Mouse (Mus musculus): Measurements from ENCODE around the gene Fam43a.

Gene Fam43a

DNA sequence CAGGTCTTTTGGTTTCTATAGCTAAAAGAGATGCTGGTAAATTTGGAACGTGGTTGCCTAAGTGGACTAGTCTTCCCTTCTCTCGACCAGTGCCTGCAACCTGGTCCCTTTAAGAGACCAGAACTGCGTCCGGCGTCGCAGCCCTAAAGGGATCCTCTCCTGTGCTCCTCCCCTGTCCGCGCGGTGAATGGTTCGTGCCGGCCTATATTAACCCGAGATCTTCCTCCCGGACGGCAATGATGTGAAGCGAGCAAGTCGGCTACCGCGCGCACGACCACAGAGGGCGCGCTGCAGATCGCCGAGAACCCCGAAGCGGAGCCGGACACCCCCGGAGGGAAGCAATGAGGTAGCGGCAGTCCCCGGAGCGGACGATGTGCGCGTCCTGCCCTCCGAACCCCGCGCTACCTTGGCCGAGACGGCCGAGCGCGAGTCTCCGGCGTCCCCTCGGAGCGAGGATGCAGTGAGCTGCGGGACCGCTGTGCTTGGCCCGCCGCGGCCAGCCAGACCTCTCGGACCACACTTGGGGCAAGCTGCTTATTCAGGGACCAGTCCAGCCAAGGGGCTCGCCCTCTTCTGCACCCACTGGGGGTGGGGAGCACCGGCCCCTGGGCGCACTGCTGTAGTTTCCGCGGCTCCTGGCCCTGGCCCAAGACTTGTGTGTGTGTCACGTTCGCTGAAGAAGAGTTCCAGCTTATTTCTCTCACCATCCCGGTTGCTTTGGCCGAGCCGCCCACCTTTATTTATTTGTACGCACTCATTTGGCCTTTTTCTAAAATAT, at the start of gene Fam43a:
Fam43a (plus strand) TSS at position 233 of the 778 bp plus-strand sequence.
- in situ Hi-C loops (cut with MboI, MseI): loop anchor here (5.0 kb wide), 1 partner anchor 378 kb away; no protein-coding TSS in a partner anchor

GRCm38 (mm10) chr16:30549966-30550747, 49.4 kb upstream of the Fam43a start:
- in situ Hi-C loops (cut with MboI, MseI): no loop called here

GRCm38 (mm10) chr16:30550748-30551192, 48.8 kb upstream of the Fam43a start, which contains the start of gene Tmem44:
Gene Tmem44, minus strand, starts transcription at chr16:30550842.
- in situ Hi-C loops (cut with MboI, MseI): no loop called here

- in situ Hi-C loops (cut with MboI, MseI): no loop called here
Measured at GRCm38 (mm10) chr16:30552621-30553338, 46.7 kb upstream of the Fam43a start.

- in situ Hi-C loops (cut with MboI, MseI): no loop called here
Measured at GRCm38 (mm10) chr16:30554109-30554508, 45.4 kb upstream of the Fam43a start.

DNA sequence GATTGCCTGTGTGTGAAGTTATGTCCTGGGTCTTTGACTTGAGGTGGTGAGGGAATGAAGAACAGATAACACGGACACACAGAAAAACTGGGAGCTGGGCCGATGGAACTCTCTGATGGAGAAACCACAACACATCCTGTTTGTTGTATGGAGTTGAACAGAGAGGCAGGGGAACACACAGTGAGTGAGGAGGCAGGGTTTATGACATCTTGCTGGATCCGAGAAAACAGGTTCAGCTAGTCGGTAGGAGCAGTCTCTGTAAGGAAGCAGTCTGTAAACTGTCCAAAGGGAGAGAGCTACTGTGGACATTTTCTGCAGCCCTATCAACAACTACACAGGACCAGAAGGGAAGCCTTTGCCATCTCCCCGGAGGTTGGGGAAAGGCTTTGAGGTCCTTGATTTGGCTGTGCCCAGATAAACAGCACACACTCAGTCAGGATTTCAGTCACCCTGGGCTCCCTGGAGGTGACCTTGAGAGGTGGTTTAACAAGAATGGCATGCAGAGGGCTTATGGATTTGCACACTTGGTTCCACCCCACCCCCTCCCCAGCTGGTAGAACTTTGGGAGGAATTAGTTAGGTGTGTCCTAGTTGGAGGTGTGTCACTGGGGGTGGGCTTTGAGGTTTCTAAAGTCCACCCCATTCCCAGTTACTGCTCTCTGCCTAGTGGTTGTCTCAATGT, 40.1 kb upstream of the Fam43a start:
- in situ Hi-C loops (cut with MboI, MseI): no loop called here

DNA sequence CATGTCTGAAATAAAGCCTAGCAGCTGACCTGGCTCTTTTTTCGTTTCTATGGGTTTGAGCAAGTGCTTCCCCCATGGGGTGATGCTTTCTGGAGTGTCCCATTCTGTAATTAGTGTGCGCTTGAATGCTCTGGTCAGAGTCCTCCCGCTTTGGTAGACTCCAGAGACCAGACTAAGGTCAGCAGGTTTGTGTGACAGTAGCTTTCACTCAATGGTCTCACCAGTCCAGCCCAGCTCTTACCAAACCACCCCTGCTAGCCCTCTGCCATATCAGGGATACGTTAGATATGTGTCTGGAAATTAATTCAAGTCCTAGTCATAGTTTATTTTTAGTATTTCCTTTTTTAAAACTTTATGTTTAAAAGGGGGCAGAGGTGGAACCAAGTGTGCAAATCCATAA, 38.9 kb upstream of the Fam43a start:
- in situ Hi-C loops (cut with MboI, MseI): no loop called here

DNA sequence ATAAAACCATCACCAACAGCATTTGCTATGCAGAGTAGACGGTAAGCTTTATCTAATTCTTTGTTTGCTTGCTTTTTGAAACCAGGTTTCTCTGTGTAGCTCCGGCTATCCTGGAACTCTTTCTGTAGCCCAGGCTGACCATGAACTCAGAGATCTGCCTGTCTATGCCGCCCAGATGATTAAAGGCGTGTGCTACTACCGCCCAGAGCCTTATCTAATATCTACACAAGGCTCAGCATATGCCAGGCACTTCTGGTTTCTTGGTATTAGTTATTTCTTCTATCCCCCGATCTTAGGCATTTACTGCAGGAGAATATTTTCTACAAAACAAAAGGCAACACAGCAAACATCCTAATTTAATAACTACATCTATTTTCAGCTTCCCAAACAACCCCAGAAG, 33.9 kb upstream of the Fam43a start:
- in situ Hi-C loops (cut with MboI, MseI): no loop called here

- in situ Hi-C loops (cut with MboI, MseI): no loop called here
Measured at GRCm38 (mm10) chr16:30570173-30570572, 29.4 kb upstream of the Fam43a start.

DNA sequence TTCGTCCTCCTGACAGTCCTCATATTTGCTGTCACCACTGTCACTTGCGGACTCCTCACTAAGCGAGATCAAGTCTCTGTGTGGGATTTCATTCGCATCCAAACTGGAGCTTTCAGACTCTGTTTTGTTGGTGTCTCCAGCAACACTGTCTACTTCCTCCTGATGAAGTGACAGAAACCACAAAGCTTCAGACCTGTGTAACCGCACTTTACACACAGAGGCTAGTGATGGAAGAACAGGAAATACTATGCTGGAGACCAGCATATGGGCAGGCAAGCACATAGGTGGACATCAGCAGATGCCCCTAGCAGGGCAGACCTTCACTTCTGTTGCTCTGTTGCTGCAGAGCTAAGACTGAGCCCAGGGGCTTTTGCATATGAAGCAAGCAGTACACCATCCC, 28.1 kb upstream of the Fam43a start:
- in situ Hi-C loops (cut with MboI, MseI): no loop called here

GRCm38 (mm10) chr16:30572239-30572638, 27.3 kb upstream of the Fam43a start:
- in situ Hi-C loops (cut with MboI, MseI): no loop called here

DNA sequence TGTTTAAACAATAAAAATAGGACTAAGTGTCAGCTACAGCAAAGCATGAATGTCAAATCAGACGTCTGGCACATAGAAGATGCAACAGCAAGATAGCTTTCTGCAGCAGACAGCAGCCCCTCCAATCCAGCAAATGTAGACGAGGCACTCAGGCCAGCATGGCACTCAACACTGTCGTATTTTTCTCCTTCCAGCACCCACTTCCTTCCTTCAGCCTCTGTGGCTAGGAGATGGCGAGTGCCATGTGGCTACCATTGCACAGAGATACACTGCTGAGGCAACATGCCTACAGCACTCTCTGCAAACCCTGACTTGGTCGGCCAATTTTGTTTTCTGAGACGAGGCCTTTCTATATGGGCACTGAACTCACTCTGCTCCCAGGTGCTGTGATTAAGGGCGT, 23.7 kb upstream of the Fam43a start:
- in situ Hi-C loops (cut with MboI, MseI): no loop called here

DNA sequence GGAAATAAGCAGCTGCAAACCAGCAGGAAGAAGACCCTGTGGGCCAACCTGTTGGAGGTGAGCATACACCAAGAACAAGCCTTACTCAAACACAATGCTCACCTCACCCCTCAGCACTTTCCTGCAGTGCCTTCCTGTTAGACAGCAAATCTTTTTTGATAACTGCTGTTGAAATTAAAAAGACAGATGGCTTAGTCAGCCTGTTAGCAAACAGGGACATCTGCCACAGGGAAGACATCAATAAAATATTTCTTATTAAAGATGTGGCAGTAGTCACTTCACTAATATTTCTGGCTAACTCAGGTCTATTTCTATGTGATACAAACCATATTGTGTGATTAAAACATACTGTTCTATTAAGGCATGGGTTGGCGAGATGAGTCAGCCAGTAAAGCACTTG, 23.1 kb upstream of the Fam43a start:
- in situ Hi-C loops (cut with MboI, MseI): no loop called here

GRCm38 (mm10) chr16:30580765-30581164, 18.8 kb upstream of the Fam43a start:
- in situ Hi-C loops (cut with MboI, MseI): no loop called here

GRCm38 (mm10) chr16:30586935-30587493, 12.5 kb upstream of the Fam43a start:
- in situ Hi-C loops (cut with MboI, MseI): no loop called here

GRCm38 (mm10) chr16:30587494-30588327, 11.8 kb upstream of the Fam43a start, which contains the start of gene Lsg1:
Gene Lsg1, minus strand, starts transcription at chr16:30587592.
- in situ Hi-C loops (cut with MboI, MseI): no loop called here

DNA sequence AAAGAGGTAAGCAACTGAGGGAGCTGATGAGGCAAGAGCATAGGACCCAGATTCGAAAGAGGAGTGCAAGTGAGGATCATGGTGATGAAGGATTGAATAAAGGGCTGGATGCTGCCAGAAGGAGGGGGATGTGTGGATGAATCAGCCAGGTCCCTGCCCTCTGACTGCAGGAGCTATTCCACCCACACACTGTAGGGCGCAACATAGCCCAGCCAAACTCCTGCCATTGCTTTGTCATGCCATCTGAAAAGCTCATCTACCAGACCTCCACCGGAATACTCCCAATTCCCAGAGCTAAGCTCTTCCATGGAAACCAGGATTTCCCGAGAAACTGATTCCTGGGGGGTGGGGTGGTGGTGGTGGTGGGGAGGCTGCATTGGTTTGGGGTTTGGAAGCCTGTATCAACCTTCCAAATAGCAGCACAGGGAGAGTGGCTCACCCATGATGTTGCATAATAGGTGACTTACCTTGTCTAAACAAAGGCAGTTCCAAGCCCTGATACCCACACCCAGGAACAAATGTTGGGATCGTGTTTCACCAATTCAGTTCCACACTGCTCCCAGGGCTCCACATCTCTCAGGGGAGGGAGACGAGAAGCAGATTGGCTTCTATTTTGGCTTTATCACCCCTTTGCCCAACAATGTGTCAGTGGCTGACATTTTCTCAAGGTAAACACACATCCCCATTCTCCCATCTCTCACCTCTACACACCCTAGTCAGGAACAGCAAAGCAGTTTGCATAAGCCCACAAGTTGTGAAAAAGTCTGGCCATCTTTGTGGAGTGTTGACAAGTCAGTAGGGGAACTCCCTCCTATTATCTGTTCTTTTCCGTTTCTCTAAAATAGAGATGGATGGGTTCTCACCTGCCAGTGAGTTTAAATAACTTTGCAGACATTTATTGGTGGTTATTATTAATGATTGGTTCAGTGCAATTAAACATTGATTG, 9.0 kb upstream of the Fam43a start:
- in situ Hi-C loops (cut with MboI, MseI): loop anchor here (5.0 kb wide), 1 partner anchor 477 kb away; no protein-coding TSS in a partner anchor

- in situ Hi-C loops (cut with MboI, MseI): loop anchor here (5.0 kb wide), 1 partner anchor 475 kb away; no protein-coding TSS in a partner anchor
Measured at GRCm38 (mm10) chr16:30591990-30592389, 7.5 kb upstream of the Fam43a start.

- in situ Hi-C loops (cut with MboI, MseI): loop anchor here (5.0 kb wide), 1 partner anchor 382 kb away; no protein-coding TSS in a partner anchor
Measured at GRCm38 (mm10) chr16:30595356-30595755, 4.2 kb upstream of the Fam43a start.
